Mouse (Mus musculus): ENCODE measurements around the gene Acox2. TPM values are rescaled to one million over a fixed set of nuclear protein-coding genes. Genes with fewer than 3 reads are reported as not detected.
"Not testable (repeated sequence)": the region's sequence is repeated elsewhere in the genome, so short reads cannot be mapped to it uniquely, and the experiment has no call there.

Gene Acox2
- under 1 TPM; 0.64 to 0.69 TPM for total RNA-seq (2021)
- long read RNA-seq, experiment 1, result 0 reads
- long read RNA-seq, experiment 2, partial matches to known transcripts, result 0 of 2 reads
- long read RNA-seq, experiment 2, other reads (novel, unspliced or antisense), result 1 of 2 reads

GRCm38 (mm10) chr14:8259166-8259565, at the start of gene Acox2:
TSS of gene Acox2 (minus strand) at chr14:8259353.
- no peak for DNase-seq (ENCODE audit: low spot score)

- no peak for DNase-seq (ENCODE audit: low spot score)
Measured at GRCm38 (mm10) chr14:8308650-8309049, 49.5 kb upstream of the Acox2 start.

GRCm38 (mm10) chr14:8306884-8307283, 47.7 kb upstream of the Acox2 start:
- no peak for DNase-seq (ENCODE audit: low spot score)

DNA sequence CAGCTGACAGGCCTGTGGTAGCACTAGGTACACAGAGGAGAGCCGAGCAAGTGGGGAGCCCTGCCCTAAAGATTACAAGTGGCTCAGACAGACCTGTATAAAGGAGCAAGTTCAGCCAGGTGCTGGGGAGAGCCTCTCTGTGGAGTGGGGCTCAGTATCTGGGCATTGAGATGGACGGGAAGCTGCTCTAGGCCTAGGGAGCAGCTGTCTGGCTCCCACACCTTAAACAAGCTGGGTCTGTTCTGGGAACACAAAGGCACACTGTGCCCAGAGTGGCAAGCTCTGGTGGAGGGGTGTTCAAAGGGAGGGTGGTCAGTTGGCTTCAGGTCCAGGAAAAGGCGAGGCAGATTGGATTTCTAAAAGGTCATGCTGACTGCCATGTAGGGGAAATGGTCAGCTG, 45.9 kb upstream of the Acox2 start:
- no peak for DNase-seq (ENCODE audit: low spot score)

GRCm38 (mm10) chr14:8304082-8304481, 44.9 kb upstream of the Acox2 start:
- DNase-seq (ENCODE audit: low spot score), result no peak

- DNase-seq (ENCODE audit: low spot score), result no peak
Measured at GRCm38 (mm10) chr14:8302687-8303086, 43.5 kb upstream of the Acox2 start.

DNA sequence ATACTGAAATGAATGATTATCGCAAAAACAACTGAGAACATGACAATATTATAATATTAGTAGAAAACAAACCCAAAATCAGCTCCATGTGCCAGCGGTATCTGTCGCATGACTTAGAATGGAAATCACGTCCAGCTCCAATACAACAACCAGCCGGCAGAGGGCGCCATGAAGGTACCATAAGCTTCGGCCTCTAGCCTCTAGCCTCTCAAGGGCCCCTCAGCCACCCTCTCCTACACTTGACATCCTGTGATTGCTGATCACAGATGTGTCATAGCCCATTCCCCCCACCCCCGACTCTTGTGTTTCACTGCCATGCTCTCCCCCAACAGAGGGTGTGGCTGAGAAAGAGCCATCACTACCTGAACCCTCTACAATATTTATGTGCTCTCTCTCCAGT, 41.1 kb upstream of the Acox2 start:
- DNase-seq (ENCODE audit: low spot score), result peak; percentile 60

GRCm38 (mm10) chr14:8297889-8298293, 38.7 kb upstream of the Acox2 start:
- no peak for DNase-seq (ENCODE audit: low spot score)

GRCm38 (mm10) chr14:8294257-8294656, 35.1 kb upstream of the Acox2 start:
- DNase-seq (ENCODE audit: low spot score), result no peak

DNA sequence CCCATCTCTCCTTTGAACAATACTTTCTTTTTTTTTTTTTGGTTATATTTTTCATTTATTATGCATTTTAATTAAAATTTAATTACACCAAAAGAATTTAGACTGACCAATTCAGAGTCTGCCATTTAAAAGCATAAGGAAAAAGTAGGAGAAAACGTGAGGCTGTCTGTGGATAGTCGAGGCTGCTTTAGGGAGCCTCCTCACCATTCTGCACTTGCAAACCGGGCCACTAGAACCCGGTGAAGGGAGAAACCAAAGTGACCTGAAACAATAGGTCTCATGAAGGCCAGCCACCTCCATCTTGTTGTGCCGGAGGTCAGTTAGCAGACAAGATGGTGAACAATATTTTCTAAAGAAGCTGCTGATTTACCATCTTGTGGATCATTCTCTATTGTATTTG, 27.4 kb upstream of the Acox2 start:
- peak; percentile 65 for DNase-seq (ENCODE audit: low spot score)

DNA sequence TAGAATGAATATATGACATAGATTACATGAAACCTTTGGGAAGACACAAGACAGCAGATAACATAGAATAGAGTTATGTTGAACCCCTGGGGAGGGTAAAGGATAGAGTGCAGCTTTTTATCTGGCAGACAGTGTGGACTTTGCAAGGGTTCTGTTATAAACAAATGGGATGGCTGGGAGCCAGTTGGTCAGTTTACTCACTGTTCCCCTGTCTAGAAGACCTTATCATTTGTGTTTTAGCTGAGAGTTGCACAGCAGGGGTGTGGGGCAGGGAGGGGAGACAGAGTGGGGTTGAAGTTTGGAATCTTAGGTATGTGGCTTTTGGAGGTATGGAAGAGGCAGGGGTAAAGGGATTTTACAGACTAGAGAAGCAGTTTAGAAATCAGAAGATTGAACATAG, 24.6 kb upstream of the Acox2 start:
- no peak for DNase-seq (ENCODE audit: low spot score)

DNA sequence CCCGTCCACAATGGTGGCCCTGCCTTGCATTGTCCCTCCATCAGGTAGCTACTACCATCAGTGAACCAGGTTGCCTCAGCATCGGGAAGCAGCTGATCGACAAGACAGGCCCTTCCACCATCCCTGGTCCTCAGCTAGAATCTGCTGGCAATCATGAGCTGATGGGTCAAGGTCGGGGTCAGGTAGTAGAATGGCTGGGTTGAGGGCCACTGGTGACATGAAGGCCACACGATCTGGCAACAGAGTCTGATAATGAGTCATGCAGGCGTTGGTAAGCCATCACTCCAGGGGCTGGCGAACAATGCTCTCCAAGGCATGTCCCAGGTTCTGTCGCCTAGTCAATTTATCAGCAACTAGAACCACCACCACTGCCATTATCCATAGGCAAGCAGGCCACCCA, 12.1 kb upstream of the Acox2 start:
- not testable (repeated sequence) for DNase-seq (ENCODE audit: low spot score)

DNA sequence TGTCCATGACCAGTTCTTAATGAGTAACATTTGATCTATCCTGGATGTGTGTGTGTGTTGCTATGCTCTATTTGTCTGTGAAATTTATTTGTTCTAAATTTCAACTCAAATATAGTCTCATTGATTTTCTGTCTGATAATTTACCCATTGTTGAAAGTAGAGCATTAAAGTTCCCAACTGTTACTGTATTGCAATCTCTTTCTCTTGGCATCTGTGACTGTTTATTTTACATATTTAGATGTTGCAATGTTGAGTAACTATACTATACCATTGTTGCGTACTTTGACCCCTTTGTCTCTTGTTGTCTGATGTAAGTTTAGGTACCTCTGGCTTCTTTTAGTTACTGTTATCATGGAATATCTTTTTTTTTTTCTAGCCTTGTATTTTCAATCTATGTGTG, 5.2 kb upstream of the Acox2 start:
- DNase-seq (ENCODE audit: low spot score), result no peak

DNA sequence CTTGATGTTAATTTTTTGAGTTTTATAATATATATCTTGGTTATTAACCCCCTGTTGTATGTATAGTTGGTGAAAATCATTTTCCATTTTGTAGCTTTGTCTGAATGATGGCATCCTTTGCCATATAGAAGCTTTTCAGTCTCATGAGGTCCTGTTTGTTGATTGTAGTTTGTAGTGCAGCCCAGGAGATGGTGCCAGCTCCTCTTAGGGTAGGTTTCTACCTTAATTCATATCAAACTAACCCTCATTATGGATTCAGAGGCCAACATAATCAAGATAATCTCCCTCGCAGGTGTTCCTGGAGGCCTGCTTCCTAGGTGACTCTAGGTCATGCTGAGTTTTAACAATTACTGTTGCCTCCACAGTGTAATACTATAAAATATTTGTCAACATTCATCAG, 3.1 kb upstream of the Acox2 start:
- no peak for DNase-seq (ENCODE audit: low spot score)

DNA sequence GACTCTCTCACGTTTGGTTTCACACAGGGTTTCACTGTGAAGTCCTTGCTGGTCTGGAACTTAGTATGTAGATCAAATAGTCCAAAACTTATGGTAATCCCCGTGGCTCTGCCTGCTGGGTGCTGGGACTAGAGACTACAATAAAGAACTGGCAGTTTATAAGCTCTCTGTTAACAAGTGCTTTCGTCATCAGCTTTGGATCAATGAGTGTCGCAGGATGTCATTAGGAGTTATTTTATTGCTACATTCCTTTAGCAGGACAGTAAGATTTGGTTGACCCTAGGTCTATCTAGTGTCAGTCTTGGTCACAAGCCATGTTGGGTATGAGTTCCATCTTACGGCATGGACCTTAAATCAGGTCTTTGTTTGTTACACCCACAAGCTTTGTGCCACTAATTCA, 1.1 kb upstream of the Acox2 start:
- no peak for DNase-seq (ENCODE audit: low spot score)

DNA sequence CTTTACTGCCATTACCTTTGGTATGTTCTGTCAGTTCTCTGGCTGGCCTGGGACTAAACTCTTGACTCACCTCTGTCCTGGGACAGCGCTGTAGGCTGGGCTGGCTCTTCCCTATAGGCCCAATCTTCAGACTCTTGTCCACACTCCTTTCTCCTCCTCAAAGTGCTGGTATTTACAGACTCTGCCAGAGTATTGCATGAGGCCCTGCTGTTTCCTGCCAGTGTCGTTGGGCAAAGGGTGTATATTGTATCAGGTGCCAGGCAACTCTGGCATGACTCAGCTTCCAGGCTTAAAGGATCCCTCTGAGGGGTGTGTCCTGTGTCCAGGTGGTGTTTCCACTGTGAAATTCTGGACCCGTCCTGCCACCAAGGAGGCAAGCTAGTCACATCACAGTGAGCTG, 401 bp downstream of the Acox2 start:
- no peak for DNase-seq (ENCODE audit: low spot score)

- DNase-seq (ENCODE audit: low spot score), result no peak
Measured at GRCm38 (mm10) chr14:8258335-8258627, 872 bp downstream of the Acox2 start.

GRCm38 (mm10) chr14:8257521-8258334, 1.4 kb downstream of the Acox2 start:
- no peak for DNase-seq (ENCODE audit: low spot score)

- no peak for DNase-seq (ENCODE audit: low spot score)
Measured at GRCm38 (mm10) chr14:8256881-8257280, 2.3 kb downstream of the Acox2 start.

DNA sequence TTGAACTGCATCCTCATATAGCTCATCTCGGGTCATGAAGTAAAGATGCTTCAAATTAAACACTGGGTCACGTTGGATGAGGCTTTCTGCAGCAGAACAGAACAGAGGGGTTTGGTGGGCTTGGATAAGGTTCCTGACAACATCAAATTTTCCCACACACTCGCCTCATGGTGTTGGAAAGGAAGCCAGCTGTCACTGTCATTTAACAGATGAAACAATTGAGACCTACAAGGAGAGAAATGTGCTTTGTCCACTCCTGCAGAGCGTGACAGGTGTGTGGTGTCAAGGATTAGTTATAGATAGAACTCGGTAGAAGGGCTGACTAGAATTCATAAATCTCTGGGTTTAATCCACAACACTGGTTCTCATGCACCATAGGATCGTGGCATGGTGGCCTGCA, 3.1 kb downstream of the Acox2 start:
- DNase-seq (ENCODE audit: low spot score), result no peak

DNA sequence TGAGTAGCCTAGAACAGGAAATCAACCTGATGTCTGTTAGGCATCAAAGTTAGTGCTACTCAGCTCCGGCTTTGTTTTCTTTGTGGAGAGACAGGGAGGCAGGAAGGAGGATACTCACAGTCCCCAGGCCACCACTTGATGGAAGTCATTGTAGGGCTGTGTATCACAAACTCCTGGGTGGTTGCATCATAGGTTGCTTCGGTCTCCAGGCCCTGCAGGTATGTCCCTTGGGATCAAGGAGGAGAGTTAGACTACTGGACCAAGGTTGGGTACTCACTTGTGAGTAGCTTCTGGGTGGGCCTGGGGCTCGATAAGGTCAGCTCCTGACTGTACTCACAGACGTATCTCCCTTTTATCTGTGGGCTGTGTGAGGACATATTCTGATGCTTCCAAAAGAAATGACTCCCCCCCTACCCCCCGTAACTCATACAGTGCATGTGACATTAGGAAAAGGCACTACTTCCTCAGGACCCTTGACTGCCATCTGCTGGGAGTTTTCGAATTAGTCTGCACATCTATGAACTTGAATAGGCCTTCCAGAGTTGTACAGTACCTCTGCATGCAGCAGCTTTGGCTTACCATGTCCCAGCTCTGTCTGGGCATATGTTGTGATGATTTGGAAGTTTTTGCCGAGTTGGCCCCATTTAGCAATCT, 4.0 kb downstream of the Acox2 start:
- DNase-seq (ENCODE audit: low spot score), result peak; percentile 39

GRCm38 (mm10) chr14:8251330-8251885, 7.7 kb downstream of the Acox2 start:
- DNase-seq (ENCODE audit: low spot score), result no peak

All from gastrocnemius, adult 18-20 months (tissue).